Mouse (Mus musculus): Measurements from ENCODE around the gene Rnf150.

Gene Rnf150

DNA sequence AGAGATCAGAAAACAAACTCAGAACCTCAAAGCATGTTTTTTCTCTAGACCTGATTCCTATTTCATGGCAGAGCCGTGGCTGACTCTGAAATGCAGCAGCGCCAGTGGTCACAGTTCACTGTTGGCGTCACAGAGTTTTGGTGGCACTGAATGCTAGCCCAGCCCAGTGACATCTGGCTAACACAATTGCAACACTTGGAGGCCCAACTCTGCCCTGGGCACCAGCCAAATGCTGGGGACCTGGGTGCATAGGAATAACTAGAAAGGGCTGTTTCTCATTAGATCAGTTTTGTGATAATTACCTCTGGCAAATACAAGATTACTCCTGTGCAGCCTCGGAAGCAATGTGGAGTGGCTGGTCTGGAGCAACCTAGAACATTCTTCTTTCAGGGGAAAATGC, 31.9 kb downstream of the Rnf150 start:
- DNase-seq, result peak; percentile 12

- no peak for DNase-seq
Observed at GRCm38 (mm10) chr8:82896796-82897195, 33.6 kb downstream of the Rnf150 start.

- DNase-seq, result no peak
Observed at GRCm38 (mm10) chr8:82897628-82898458, 34.7 kb downstream of the Rnf150 start.

- no peak for DNase-seq
Observed at GRCm38 (mm10) chr8:82898459-82898841, 35.3 kb downstream of the Rnf150 start.

GRCm38 (mm10) chr8:82900958-82901357, 37.8 kb downstream of the Rnf150 start:
- DNase-seq, result no peak

- DNase-seq, result no peak
Observed at GRCm38 (mm10) chr8:82901549-82902138, 38.5 kb downstream of the Rnf150 start.

DNA sequence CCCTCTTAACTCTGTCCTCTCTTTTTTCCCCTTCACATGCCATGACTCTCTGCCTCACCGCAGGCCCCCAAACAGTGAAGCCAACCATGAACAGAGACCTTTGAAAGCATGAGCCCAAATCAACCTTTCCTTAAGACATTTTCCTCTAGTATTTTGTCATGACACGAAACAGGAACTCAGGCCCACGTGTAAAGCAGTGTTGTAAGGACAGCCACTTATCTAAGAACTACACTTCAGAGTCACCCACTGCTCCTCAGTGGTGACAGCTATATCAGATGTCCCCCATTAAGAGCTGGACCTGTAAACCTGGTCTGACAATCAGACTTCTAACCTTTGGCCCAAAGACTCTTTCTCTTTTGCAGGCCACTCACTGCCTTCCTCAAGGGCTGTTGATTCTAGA, 40.3 kb downstream of the Rnf150 start:
- DNase-seq, result no peak

- DNase-seq, result no peak
Observed at GRCm38 (mm10) chr8:82907271-82907670, 44.1 kb downstream of the Rnf150 start.

DNA sequence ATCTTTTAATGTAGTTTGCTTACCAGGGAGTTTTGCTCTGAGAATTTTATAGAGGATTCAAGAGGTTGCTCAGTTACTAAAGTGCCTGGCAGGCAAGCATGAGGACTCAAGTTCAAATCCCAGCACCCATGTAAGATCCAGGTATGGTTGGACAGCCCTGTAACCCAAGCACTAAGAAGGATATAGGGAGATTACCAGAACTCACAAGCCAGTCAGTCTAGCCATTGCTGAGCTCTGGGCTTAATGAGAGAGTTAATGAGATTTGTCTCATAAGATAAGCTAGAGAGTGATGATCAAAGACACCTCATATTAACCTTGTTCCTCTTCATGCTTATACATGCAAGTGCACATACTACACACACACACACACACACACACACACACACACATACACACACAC, 48.3 kb downstream of the Rnf150 start:
- no peak for DNase-seq

GRCm38 (mm10) chr8:82912282-82912681, 49.1 kb downstream of the Rnf150 start:
- no peak for DNase-seq

GRCm38 (mm10) chr8:82914543-82914942, 51.4 kb downstream of the Rnf150 start:
- DNase-seq, result no peak

GRCm38 (mm10) chr8:82916851-82917539, 53.8 kb downstream of the Rnf150 start:
- DNase-seq, result no peak

- no peak for DNase-seq
Observed at GRCm38 (mm10) chr8:82917540-82918316, 54.6 kb downstream of the Rnf150 start.

- no peak for DNase-seq
Observed at GRCm38 (mm10) chr8:82919676-82920075, 56.5 kb downstream of the Rnf150 start.

GRCm38 (mm10) chr8:82920124-82920523, 57.0 kb downstream of the Rnf150 start:
- no peak for DNase-seq

- DNase-seq, result peak in 1 of 2 experiments; percentile 15
Observed at GRCm38 (mm10) chr8:82925286-82925685, 62.1 kb downstream of the Rnf150 start.

GRCm38 (mm10) chr8:82926518-82926917, 63.4 kb downstream of the Rnf150 start:
- DNase-seq, result no peak

DNA sequence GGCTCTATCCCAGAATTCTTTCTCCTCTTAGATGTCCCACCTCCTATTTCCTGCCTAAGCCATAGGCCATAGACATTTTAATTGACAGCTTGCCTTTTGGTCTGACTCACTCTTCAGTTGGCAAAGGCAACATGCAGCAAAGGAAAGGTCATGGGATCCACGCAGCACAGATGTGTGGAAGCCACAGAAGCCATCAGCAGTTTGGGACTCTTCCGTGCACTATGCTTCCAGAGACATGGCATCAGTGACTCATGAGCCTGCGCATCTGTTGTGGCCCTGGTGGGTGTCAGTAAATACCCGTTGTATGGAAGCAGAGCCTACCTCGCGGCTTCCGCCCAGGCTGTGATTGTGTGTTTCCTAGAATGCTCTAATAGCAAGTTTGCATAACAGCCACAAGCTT, 68.4 kb downstream of the Rnf150 start:
- no peak for DNase-seq

GRCm38 (mm10) chr8:82936162-82936561, 73.0 kb downstream of the Rnf150 start:
- DNase-seq, result no peak

DNA sequence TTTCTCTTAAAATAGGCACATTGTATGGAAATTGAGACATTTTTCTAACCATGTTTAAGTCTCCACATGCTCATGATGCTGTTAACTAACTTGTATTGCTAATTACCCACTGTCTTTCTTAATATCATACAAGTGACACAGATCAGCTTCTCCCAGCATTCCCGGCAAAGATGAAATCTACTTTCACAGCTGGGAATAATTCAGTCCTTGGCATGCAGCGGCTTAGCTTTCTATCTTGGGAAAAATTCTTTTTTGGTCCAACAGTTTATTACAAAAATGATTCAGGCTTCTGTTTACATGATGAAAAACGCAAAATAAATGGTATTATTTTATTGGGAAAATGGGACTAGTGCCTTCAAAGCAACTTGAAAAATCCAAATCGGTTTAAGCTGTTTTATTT, 73.7 kb downstream of the Rnf150 start:
- DNase-seq, result no peak

GRCm38 (mm10) chr8:82939912-82940311, 76.8 kb downstream of the Rnf150 start:
- peak in 1 of 2 experiments; percentile 10 for DNase-seq

DNA sequence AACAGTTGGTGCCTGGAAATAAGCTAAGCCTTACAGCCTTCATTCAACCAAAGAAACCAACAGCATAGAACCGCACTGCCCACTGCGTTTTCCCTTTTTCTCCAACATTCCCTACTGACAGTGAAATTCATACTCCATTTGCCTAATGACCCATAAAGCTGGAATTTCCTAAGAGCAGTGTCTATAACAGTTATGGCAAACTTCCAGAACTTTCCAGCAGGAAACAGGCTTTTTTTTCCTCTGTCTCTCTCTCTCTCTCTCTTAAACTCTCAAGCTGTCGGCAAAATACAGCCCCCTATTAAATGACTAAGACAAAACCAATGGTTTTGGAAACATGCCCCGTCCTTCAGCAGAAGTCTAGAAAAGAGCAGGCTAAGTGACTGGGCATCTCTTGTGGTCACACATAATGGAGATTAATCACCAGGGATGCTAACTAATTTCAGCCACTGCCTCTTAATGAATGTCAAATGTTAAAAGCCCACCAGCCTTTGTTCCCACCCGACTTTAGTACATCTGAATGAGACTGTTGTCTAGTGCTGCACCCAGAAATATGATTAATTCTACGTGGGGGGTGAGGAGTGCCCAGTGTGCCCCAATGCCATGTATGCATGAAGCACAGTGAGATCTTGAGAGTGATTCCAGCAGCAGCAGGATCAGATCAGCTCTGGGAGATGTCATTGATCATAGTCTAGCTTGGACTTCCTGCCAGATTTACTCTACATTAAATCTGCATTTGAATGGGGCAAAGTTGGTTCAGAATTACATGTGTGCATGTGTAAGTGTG, 80.3 kb downstream of the Rnf150 start:
- DNase-seq, result no peak

All from cerebellum, postnatal 14 days (tissue).